ENCODE assay signal across 12 mouse cellular contexts in the genomic region with DNA sequence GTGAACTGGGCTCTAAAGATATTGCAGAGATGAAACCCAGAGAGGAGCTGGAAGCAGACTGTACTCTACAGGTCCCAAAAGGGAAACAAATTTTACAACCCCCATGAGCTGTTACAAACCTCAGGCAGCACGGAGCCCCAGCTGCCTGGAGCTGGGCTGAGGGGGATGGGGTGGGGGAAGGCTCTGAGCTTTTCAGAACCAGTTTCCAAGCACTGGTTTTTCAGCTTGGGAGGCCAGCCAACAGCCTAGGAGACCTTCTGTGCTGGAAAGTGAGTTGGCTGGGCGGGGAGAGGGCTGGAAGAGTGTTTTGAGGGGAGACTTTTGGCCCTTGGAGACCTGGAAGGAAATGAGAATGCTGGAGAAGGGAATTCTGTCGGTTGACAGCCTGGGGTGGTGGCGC. TPM values are rescaled to one million over a fixed set of nuclear protein-coding genes. Genes with fewer than 3 reads are reported as not detected.
DNase-seq lines count a peak whose midpoint lies in the region; ATAC-seq and TF ChIP-seq lines count a peak whose summit lies in the region.
"Had no signal": no experiment of that assay in that cellular context is flagged by ENCODE, and none has a peak within 500 bp of the region (broad histone marks: within the 10 kb centered on the region; RNA-seq: fewer than 3 reads in every experiment).

No protein-coding gene starts in this region.

- no peaks in the 10 kb centered on the region; the same call in 1 of the 2 replicates for H3K9me3 ChIP-seq in heart, embryonic 12.5 days (replicated peaks)

- no peak overlapping the region for H3K4me2 ChIP-seq in heart, embryonic 12.5 days

- no peak for TF ChIP-seq POLR2A in heart, adult 2 months (IDR thresholded peaks at IDR 0.05; ENCODE audit: insufficient read depth, low read depth, low read length)

- no peak for ATAC-seq in heart, embryonic 12.5 days (ENCODE audit: insufficient number of reproducible peaks, low FRiP score)
- ATAC-seq: hindbrain, embryonic 16.5 days had no signal

- no peak overlapping the region for H3K9ac ChIP-seq in heart, adult 2 months (ENCODE audit: low read depth, low read length)
- no peak overlapping the region for H3K9ac ChIP-seq in heart, embryonic 12.5 days

- H3K4me3 ChIP-seq in heart, adult 2 months, result no peak overlapping the region
- H3K4me3 ChIP-seq in heart, embryonic 12.5 days, result no peak overlapping the region

- H3K27me3 ChIP-seq in heart, adult 2 months (ENCODE audit: control insufficient read depth, insufficient read depth, low read length), result no peaks in the 10 kb centered on the region
- H3K27me3 ChIP-seq in heart, embryonic 12.5 days (replicated peaks), result peaks cover 11% of the 10 kb centered on the region

- WGBS in heart, adult 2 months, result 48% methylated on average over 4 of the region's 4 CpGs
- 56% methylated on average over 4 of the region's 4 CpGs for WGBS in heart, embryonic 12.5 days

- H3K27ac ChIP-seq in heart, adult 2 months, result no peak overlapping the region
- H3K27ac ChIP-seq in heart, embryonic 12.5 days (ENCODE audit: poor library complexity, severe bottlenecking), result no peak overlapping the region

- intact Hi-C loops in heart, adult 2 months (cut with DNase I), result no loop called here

- peaks cover 1% of the 10 kb centered on the region; the same call in 1 of the 2 replicates for H3K4me1 ChIP-seq in heart, adult 2 months (ENCODE audit: control insufficient read depth, insufficient read depth, low read length)
- H3K4me1 ChIP-seq in heart, embryonic 12.5 days (replicated peaks), result no peaks in the 10 kb centered on the region

- no peaks in the 10 kb centered on the region for H3K36me3 ChIP-seq in heart, adult 2 months (ENCODE audit: control insufficient read depth, insufficient read depth, low read length)
- H3K36me3 ChIP-seq in heart, embryonic 12.5 days, result no peaks in the 10 kb centered on the region

- no peaks in the 10 kb centered on the region for H3K79me2 ChIP-seq in heart, adult 2 months (replicated peaks; ENCODE audit: control insufficient read depth, insufficient read depth, low read length)

- no peak for TF ChIP-seq CTCF in heart, adult 2 months (IDR thresholded peaks at IDR 0.05)

- peak; percentile 60 to 68 for DNase-seq in heart, adult 2 months
- DNase-seq in right cerebral cortex, postnatal 25 days, result peak; percentile 13
- DNase-seq in right cerebral cortex, adult 18-20 months, result no peak
- DNase-seq in kidney, postnatal 4 days, result peak; percentile 72 to 81
- peak; percentile 37 for DNase-seq in testis, postnatal 14 days (ENCODE audit: low spot score)
- no peak for DNase-seq in frontal cortex, adult 2 months (ENCODE audit: extremely low spot score in 1 of 2, low spot score in 1 of 2)
- DNase-seq in retina, postnatal 1 day, result no peak
- DNase-seq: thymus, adult 18-20 months had no signal

- TF ChIP-seq EP300 in heart, adult 2 months (IDR thresholded peaks at IDR 0.05; ENCODE audit: insufficient read depth, low read depth, low read length), result no peak

RNA-seq across cellular contexts. Expression of a gene that starts 10.8 kb away (rescaled TPM):
- 10 to 100 TPM; 13.4 to 13.9 TPM for total RNA-seq in heart, adult 2 months (2021)
- 22.7 and 25.6 TPM in 2 replicates for polyA plus RNA-seq in heart, adult 2 months (2012; rRNA removed)
- 44.0 and 44.1 TPM in 2 replicates for polyA plus RNA-seq in heart, embryonic 12.5 days (2016; fragmentation: Nextera tagmentation; extraction: Ambion mirVana)
- polyA plus RNA-seq in frontal cortex, adult 2 months (2012; rRNA removed), result 51.7 and 52.3 TPM in 2 replicates

RNA-seq across cellular contexts. Expression of a gene that starts 14.7 kb away (rescaled TPM):
- not detected for total RNA-seq in heart, adult 2 months (2021)
- under 0.01 and 0.02 TPM in 2 replicates for polyA plus RNA-seq in heart, adult 2 months (2012; rRNA removed)
- polyA plus RNA-seq in heart, embryonic 12.5 days (2016; fragmentation: Nextera tagmentation; extraction: Ambion mirVana), result 0.04 TPM in 2 replicates
- 0.20 and 0.29 TPM in 2 replicates for polyA plus RNA-seq in frontal cortex, adult 2 months (2012; rRNA removed)
- total RNA-seq: monocyte, adult 5-6 weeks had no signal

RNA-seq across cellular contexts. Expression of a gene that starts 26.8 kb away (rescaled TPM):
- total RNA-seq in heart, adult 2 months (2021), result 10 to 100 TPM; 24.4 to 29.1 TPM
- polyA plus RNA-seq in heart, adult 2 months (2012; rRNA removed), result 19.6 and 21.0 TPM in 2 replicates
- 9.9 and 10.1 TPM in 2 replicates for polyA plus RNA-seq in heart, embryonic 12.5 days (2016; fragmentation: Nextera tagmentation; extraction: Ambion mirVana)
- 51.1 and 56.4 TPM in 2 replicates for polyA plus RNA-seq in frontal cortex, adult 2 months (2012; rRNA removed)

RNA-seq across cellular contexts. Expression of a gene that starts 41.5 kb away (rescaled TPM):
- not detected for total RNA-seq in heart, adult 2 months (2021)
- polyA plus RNA-seq in heart, adult 2 months (2012; rRNA removed), result not detected in 2 replicates
- polyA plus RNA-seq in heart, embryonic 12.5 days (2016; fragmentation: Nextera tagmentation; extraction: Ambion mirVana), result not detected in 2 replicates
- polyA plus RNA-seq in frontal cortex, adult 2 months (2012; rRNA removed), result not detected in 2 replicates
- total RNA-seq: liver, adult 2 months; monocyte, adult 5-6 weeks had no signal
- polyA plus RNA-seq: hindbrain, embryonic 16.5 days; liver, adult 2 months had no signal

RNA-seq across cellular contexts. Expression of a gene that starts 41.8 kb away (rescaled TPM):
- total RNA-seq in heart, adult 2 months (2021), result 100 to 1,000 TPM; 222 to 249 TPM
- 395 and 448 TPM in 2 replicates for polyA plus RNA-seq in heart, adult 2 months (2012; rRNA removed)
- 277 and 287 TPM in 2 replicates for polyA plus RNA-seq in heart, embryonic 12.5 days (2016; fragmentation: Nextera tagmentation; extraction: Ambion mirVana)
- polyA plus RNA-seq in frontal cortex, adult 2 months (2012; rRNA removed), result 635 and 662 TPM in 2 replicates

Comparison
In these comparisons a context has a peak if more than half of its experiments do, and no peak if none do; other contexts are left out.
1. DNase-seq: peak in heart, adult 2 months (2 of 2), right cerebral cortex, postnatal 25 days (single experiment), kidney, postnatal 4 days (2 of 2) and testis, postnatal 14 days (single experiment); none in right cerebral cortex, adult 18-20 months (single experiment), frontal cortex, adult 2 months (0 of 2) and retina, postnatal 1 day (single experiment).